Mouse (Mus musculus) heart, embryonic 12.5 days (tissue): ENCODE measurements at regions not wholly inside any gene's neighbourhood (a gene's known extent, or its start where the extent isn't known, plus 50 kb on each side); places are given as distances from the start of the nearest gene placed in this dataset.

Experiments used
- ATAC-seq: fragments of 200-750 bp; cut with Nextera tagmentation; 2 replicates; pipeline ENCODE4 v1.8.0; 2017; ENCODE audit warnings: moderate TSS enrichment, moderate library complexity; ENCODE audit not compliant: insufficient number of reproducible peaks, low FRiP score
- H3K27ac ChIP-seq: fragments of 300-500 bp; sonication (generic); 2 replicates; pipeline ENCODE4 v1.5.1; 2016; ENCODE audit warnings: mild to moderate bottlenecking, moderate library complexity; ENCODE audit not compliant: poor library complexity, severe bottlenecking
- H3K27me3 ChIP-seq: fragments of 300-500 bp; sonication (generic); replicated peaks from 2 replicates; pipeline ENCODE4 v1.6.1; 2016; ENCODE audit warnings: mild to moderate bottlenecking, moderate library complexity
- H3K36me3 ChIP-seq: fragments of 300-500 bp; sonication (generic); 2 replicates; pipeline ENCODE4 v1.6.1; 2016; ENCODE audit warnings: mild to moderate bottlenecking, moderate library complexity
- H3K4me1 ChIP-seq: fragments of 300-500 bp; sonication (generic); replicated peaks from 2 replicates; pipeline ENCODE4 v1.6.1; 2016; ENCODE audit warnings: mild to moderate bottlenecking
- H3K4me2 ChIP-seq: fragments of 300-500 bp; sonication (generic); 2 replicates; pipeline ENCODE4 v1.6.1; 2016; ENCODE audit warnings: mild to moderate bottlenecking, moderate library complexity
- H3K4me3 ChIP-seq: fragments of 300-500 bp; sonication (generic); 2 replicates; pipeline ENCODE4 v1.5.1; 2016; ENCODE audit warnings: mild to moderate bottlenecking
- H3K9ac ChIP-seq: fragments of 300-500 bp; sonication (generic); 2 replicates; pipeline ENCODE4 v1.6.1; 2016; ENCODE audit warnings: mild to moderate bottlenecking, moderate library complexity
- H3K9me3 ChIP-seq: fragments of 300-500 bp; sonication (generic); replicated peaks from 2 replicates; pipeline ENCODE4 v1.6.1; 2016; ENCODE audit warnings: mild to moderate bottlenecking, moderate library complexity
- WGBS: fragments of 180-500 bp; shearing (Covaris S2); methylation state at CpG from one replicate; pipeline ENCODE4 v1.1.7; 2016; 5-methylcytosine and 5-hydroxymethylcytosine counted together

- peaks cover 13% of the 10 kb centered on the region for H3K4me1 ChIP-seq
- 48% methylated on average over 1 of the region's 1 CpGs for WGBS
These were observed 174.8 kb downstream of the Klf7 start for GRCm38 (mm10) chr1:63947278-63947677.

GRCm38 (mm10) chr1:63946834-63947233 lies 175.2 kb downstream of the Klf7 start:
- H3K36me3 ChIP-seq = no peaks in the 10 kb centered on the region
- peaks cover 8% of the 10 kb centered on the region for H3K4me1 ChIP-seq
- WGBS = 68% methylated on average over 5 of the region's 5 CpGs
- no peak overlapping the region for H3K9ac ChIP-seq
- H3K4me2 ChIP-seq = no peak overlapping the region
- H3K27ac ChIP-seq = no peak overlapping the region
- no peak overlapping the region for H3K4me3 ChIP-seq
- H3K9me3 ChIP-seq = no peaks in the 10 kb centered on the region
- no peak for ATAC-seq
- peaks cover 12% of the 10 kb centered on the region; the same call in 1 of the 2 replicates for H3K27me3 ChIP-seq

More at GRCm38 (mm10) chr1:63947278-63947677, 174.8 kb downstream of the Klf7 start:
- ATAC-seq = no peak
- Histone ChIP-seq H3K27me3 (peaks cover 14% of the 10 kb centered on the region; the same call in 1 of the 2 replicates), H3K27ac (no peak overlapping the region), H3K36me3 (no peaks in the 10 kb centered on the region), H3K9me3 (no peaks in the 10 kb centered on the region), H3K9ac (no peak overlapping the region), H3K4me2 (no peak overlapping the region), H3K4me3 (no peak overlapping the region)

GRCm38 (mm10) chr1:63944786-63945185 lies 175.7 kb upstream of the 4933402D24Rik start:
- Histone ChIP-seq H3K36me3 (no peaks in the 10 kb centered on the region), H3K9me3 (no peaks in the 10 kb centered on the region), H3K9ac (no peak overlapping the region), H3K27ac (no peak overlapping the region), H3K4me2 (no peak overlapping the region), H3K4me3 (no peak overlapping the region), H3K4me1 (peaks cover 5% of the 10 kb centered on the region; the same call in 1 of the 2 replicates), H3K27me3 (peaks cover 17% of the 10 kb centered on the region)
- WGBS = 56% methylated on average over 3 of the region's 3 CpGs
- no peak for ATAC-seq

- Histone ChIP-seq H3K4me1 (peaks cover 2% of the 10 kb centered on the region; the same call in 1 of the 2 replicates), H3K4me2 (no peak overlapping the region), H3K9ac (no peak overlapping the region), H3K9me3 (no peaks in the 10 kb centered on the region), H3K27me3 (peaks cover 49% of the 10 kb centered on the region), H3K27ac (no peak overlapping the region), H3K36me3 (no peaks in the 10 kb centered on the region), H3K4me3 (no peak overlapping the region)
- WGBS = 46% methylated on average over 4 of the region's 4 CpGs
- ATAC-seq = no peak
These were observed 169.3 kb upstream of the 4933402D24Rik start for GRCm38 (mm10) chr1:63938416-63938815.

- ATAC-seq = no peak
- 26% methylated on average over 3 of the region's 3 CpGs for WGBS
- peaks cover 56% of the 10 kb centered on the region for H3K27me3 ChIP-seq
These were observed 168.4 kb upstream of the 4933402D24Rik start for GRCm38 (mm10) chr1:63937480-63937879.

GRCm38 (mm10) chr1:63934570-63935280 lies 165.7 kb upstream of the 4933402D24Rik start:
- Histone ChIP-seq H3K4me1 (peaks cover 2% of the 10 kb centered on the region; the same call in 1 of the 2 replicates), H3K27ac (no peak overlapping the region), H3K9me3 (no peaks in the 10 kb centered on the region), H3K36me3 (no peaks in the 10 kb centered on the region), H3K4me3 (no peak overlapping the region), H3K4me2 (no peak overlapping the region), H3K9ac (no peak overlapping the region), H3K27me3 (peaks cover 58% of the 10 kb centered on the region)
- ATAC-seq = no peak
- WGBS = 80% methylated on average over 8 of the region's 8 CpGs

More at GRCm38 (mm10) chr1:63937480-63937879, 168.4 kb upstream of the 4933402D24Rik start:
- no peak overlapping the region for H3K27ac ChIP-seq
- no peak overlapping the region for H3K4me2 ChIP-seq
- H3K9me3 ChIP-seq = no peaks in the 10 kb centered on the region
- H3K4me3 ChIP-seq = no peak overlapping the region
- H3K36me3 ChIP-seq = no peaks in the 10 kb centered on the region
- peaks cover 2% of the 10 kb centered on the region; the same call in 1 of the 2 replicates for H3K4me1 ChIP-seq
- H3K9ac ChIP-seq = no peak overlapping the region

GRCm38 (mm10) chr1:63932484-63932883 lies 163.4 kb upstream of the 4933402D24Rik start:
- Histone ChIP-seq H3K27ac (no peak overlapping the region), H3K4me2 (no peak overlapping the region), H3K27me3 (peaks cover 56% of the 10 kb centered on the region), H3K4me3 (no peak overlapping the region), H3K9ac (no peak overlapping the region), H3K9me3 (no peaks in the 10 kb centered on the region), H3K4me1 (no peaks in the 10 kb centered on the region; the same call in 1 of the 2 replicates), H3K36me3 (no peaks in the 10 kb centered on the region)
- no peak for ATAC-seq
- WGBS = 46% methylated on average over 9 of the region's 9 CpGs

- no peaks in the 10 kb centered on the region for H3K36me3 ChIP-seq
- H3K4me3 ChIP-seq = no peak overlapping the region
- H3K9me3 ChIP-seq = no peaks in the 10 kb centered on the region
- no peak overlapping the region for H3K4me2 ChIP-seq
- H3K27me3 ChIP-seq = peaks cover 39% of the 10 kb centered on the region
- 72% methylated on average over 4 of the region's 4 CpGs for WGBS
- no peaks in the 10 kb centered on the region for H3K4me1 ChIP-seq
- no peak overlapping the region for H3K27ac ChIP-seq
- no peak overlapping the region for H3K9ac ChIP-seq
- ATAC-seq = no peak
These were observed 160.5 kb upstream of the 4933402D24Rik start for GRCm38 (mm10) chr1:63929362-63930125.

- Histone ChIP-seq H3K4me3 (no peak overlapping the region), H3K4me1 (no peaks in the 10 kb centered on the region), H3K36me3 (no peaks in the 10 kb centered on the region), H3K27me3 (peaks cover 35% of the 10 kb centered on the region), H3K9me3 (no peaks in the 10 kb centered on the region), H3K4me2 (no peak overlapping the region), H3K27ac (no peak overlapping the region), H3K9ac (no peak overlapping the region)
- no peak for ATAC-seq
- 79% methylated on average over 5 of the region's 5 CpGs for WGBS
These were observed 159.8 kb upstream of the 4933402D24Rik start for GRCm38 (mm10) chr1:63928850-63929249.

GRCm38 (mm10) chr1:63928361-63928760 lies 159.3 kb upstream of the 4933402D24Rik start:
- Histone ChIP-seq H3K4me2 (no peak overlapping the region), H3K9me3 (no peaks in the 10 kb centered on the region), H3K27ac (no peak overlapping the region), H3K4me1 (no peaks in the 10 kb centered on the region), H3K27me3 (peaks cover 32% of the 10 kb centered on the region), H3K9ac (no peak overlapping the region), H3K36me3 (no peaks in the 10 kb centered on the region), H3K4me3 (no peak overlapping the region)
- WGBS = 80% methylated on average over 3 of the region's 3 CpGs
- no peak for ATAC-seq

GRCm38 (mm10) chr1:63920181-63920933 lies 151.3 kb upstream of the 4933402D24Rik start:
- no peaks in the 10 kb centered on the region for H3K36me3 ChIP-seq
- WGBS = 49% methylated on average over 8 of the region's 8 CpGs

More at GRCm38 (mm10) chr1:63920181-63920933, 151.3 kb upstream of the 4933402D24Rik start:
- H3K9me3 ChIP-seq = no peaks in the 10 kb centered on the region
- H3K27me3 ChIP-seq = peaks cover 14% of the 10 kb centered on the region
- H3K27ac ChIP-seq = no peak overlapping the region
- no peak overlapping the region for H3K9ac ChIP-seq
- no peak overlapping the region for H3K4me3 ChIP-seq
- ATAC-seq = no peak
- H3K4me2 ChIP-seq = no peak overlapping the region
- H3K4me1 ChIP-seq = 0 out of 2 replicates have a peak, but pooled peaks cover 2% of the 10 kb centered on the region
